Mouse (Mus musculus) lung, postnatal 0 days (tissue): ENCODE results near the gene Trappc3. TPM values are rescaled to one million over a fixed set of nuclear protein-coding genes. Genes with fewer than 3 reads are reported as not detected.
A peak's percentile ranks its signal among the peaks of the same experiment; 100 is the strongest.

Experiments used
- ATAC-seq: fragments of 200-750 bp; cut with Nextera tagmentation; 2 replicates; pipeline ENCODE4 v1.8.0; 2017; ENCODE audit warnings: moderate library complexity
- DNase-seq: peaks from one replicate; pipeline ENCODE4 v3.0.0-alpha.2; 2016; ENCODE audit warnings: low spot score
- H3K27ac ChIP-seq: fragments of 300-500 bp; sonication (generic); 2 replicates; pipeline ENCODE4 v1.5.1; 2014; ENCODE audit warnings: antibody characterized with exemption, mild to moderate bottlenecking, low read length, mixed read lengths
- H3K27me3 ChIP-seq: fragments of 300-500 bp; sonication (generic); replicated peaks from 2 replicates; pipeline ENCODE4 v1.6.1; 2014; ENCODE audit warnings: low read length, mixed read lengths; ENCODE audit not compliant: insufficient read depth
- H3K36me3 ChIP-seq: fragments of 300-500 bp; sonication (generic); 2 replicates; pipeline ENCODE4 v1.6.1; 2014; ENCODE audit warnings: low read length, mixed read lengths; ENCODE audit not compliant: insufficient read depth
- H3K4me1 ChIP-seq: fragments of 300-500 bp; sonication (generic); 2 replicates; pipeline ENCODE4 v1.6.1; 2014; ENCODE audit warnings: antibody characterized with exemption, low read depth, low read length, mixed read lengths; ENCODE audit not compliant: insufficient read depth
- H3K4me2 ChIP-seq: fragments of 300-500 bp; sonication (generic); replicated peaks from 2 replicates; pipeline ENCODE4 v1.6.1; 2014; ENCODE audit warnings: low read depth, mild to moderate bottlenecking, low read length, moderate library complexity, mixed read lengths
- H3K4me3 ChIP-seq: fragments of 300-500 bp; sonication (generic); 2 replicates; pipeline ENCODE4 v1.5.1; 2014; ENCODE audit warnings: low read depth, low read length
- H3K9ac ChIP-seq: fragments of 300-500 bp; sonication (generic); replicated peaks from 2 replicates; pipeline ENCODE4 v1.6.1; 2014; ENCODE audit warnings: low read depth, mild to moderate bottlenecking
- H3K9me3 ChIP-seq: fragments of 300-500 bp; sonication (generic); 2 replicates; pipeline ENCODE4 v1.6.1; 2016; ENCODE audit warnings: low read length, mixed read lengths
- CTCF ChIP-seq: IDR thresholded peaks from 2 replicates; pipeline ENCODE4 v1.5.1; 2016; ENCODE audit warnings: antibody characterized with exemption, mild to moderate bottlenecking
- EP300 ChIP-seq: IDR thresholded peaks from 2 replicates; pipeline ENCODE4 v1.6.1; 2016; ENCODE audit warnings: antibody characterized with exemption, mild to moderate bottlenecking, control low read depth
- WGBS: fragments of 180-500 bp; shearing (Covaris S2); extraction: QIAGEN DNeasy Blood & Tissue Kit; methylation state at CpG from one replicate; pipeline ENCODE4 v1.1.7; 2014; 5-methylcytosine and 5-hydroxymethylcytosine counted together
- polyA plus RNA-seq: library from polyadenylated mRNA; unstranded; fragments of >200 nt; fragmentation: Nextera tagmentation; extraction: Ambion mirVana; gene quantifications from 2 replicates; pipeline ENCODE4 v1.2.1, GENCODE M21; 2015

Gene Trappc3
- polyA plus RNA-seq, 1 experiment from 2014 or later, result 97.9 TPM

GRCm38 (mm10) chr4:126227077-126227761, 34.9 kb upstream of the Trappc3 start:
- ATAC-seq (peak; percentile 91), DNase-seq (peak; percentile 92)
- no peaks in the 10 kb centered on the region for H3K27me3 ChIP-seq
- no peaks in the 10 kb centered on the region for H3K9me3 ChIP-seq
- peak overlapping the region; percentile 24 for H3K4me3 ChIP-seq
- WGBS, result 4% methylated on average over 18 of the region's 18 CpGs
- H3K36me3 ChIP-seq, result peaks cover 6% of the 10 kb centered on the region; the same call in 1 of the 2 replicates
- H3K4me1 ChIP-seq, result 0 out of 2 replicates have a peak, but pooled peaks cover 3% of the 10 kb centered on the region
- peak overlapping the region; percentile 19; the same call in 1 of the 2 replicates for H3K9ac ChIP-seq
- TF ChIP-seq CTCF (peak; percentile 96), EP300 (peak; percentile 57)
- peak overlapping the region; percentile 75; the same call in 1 of the 2 replicates for H3K27ac ChIP-seq
- H3K4me2 ChIP-seq, result peak overlapping the region; percentile 60

- TF ChIP-seq EP300, result no peak
- TF ChIP-seq CTCF, result no peak
These were observed 34.0 kb upstream of the Trappc3 start for GRCm38 (mm10) chr4:126228144-126228543.

GRCm38 (mm10) chr4:126229900-126230299, 32.2 kb upstream of the Trappc3 start:
- H3K36me3 ChIP-seq, result peaks cover 31% of the 10 kb centered on the region

More at GRCm38 (mm10) chr4:126228144-126228543, 34.0 kb upstream of the Trappc3 start:
- ATAC-seq, result no peak
- DNase-seq, result peak; percentile 21
- Histone ChIP-seq H3K9me3 (no peaks in the 10 kb centered on the region), H3K27ac (0 out of 2 replicates have a peak overlapping the region, but pooled peaks have one; percentile 3), H3K9ac (no peak overlapping the region), H3K36me3 (peaks cover 14% of the 10 kb centered on the region), H3K4me1 (0 out of 2 replicates have a peak, but pooled peaks cover 3% of the 10 kb centered on the region), H3K4me3 (no peak overlapping the region), H3K4me2 (no peak overlapping the region), H3K27me3 (no peaks in the 10 kb centered on the region)
- WGBS, result 25% methylated on average over 5 of the region's 5 CpGs

GRCm38 (mm10) chr4:126233676-126234308, 28.3 kb upstream of the Trappc3 start:
- 92% methylated on average over 29 of the region's 29 CpGs for WGBS
- Histone ChIP-seq H3K9ac (no peak overlapping the region), H3K27me3 (no peaks in the 10 kb centered on the region), H3K9me3 (no peaks in the 10 kb centered on the region), H3K4me1 (no peaks in the 10 kb centered on the region), H3K4me2 (no peak overlapping the region), H3K36me3 (peaks cover 57% of the 10 kb centered on the region), H3K27ac (no peak overlapping the region), H3K4me3 (no peak overlapping the region)
- TF ChIP-seq CTCF (no peak), EP300 (no peak)
- DNase-seq (no peak), ATAC-seq (no peak)

More at GRCm38 (mm10) chr4:126229900-126230299, 32.2 kb upstream of the Trappc3 start:
- no peaks in the 10 kb centered on the region for H3K9me3 ChIP-seq
- 59% methylated on average over 7 of the region's 7 CpGs for WGBS
- ATAC-seq, result no peak
- no peak for TF ChIP-seq CTCF
- H3K27ac ChIP-seq, result no peak overlapping the region
- H3K4me3 ChIP-seq, result no peak overlapping the region
- no peak overlapping the region for H3K4me2 ChIP-seq
- no peak for DNase-seq
- no peak overlapping the region for H3K9ac ChIP-seq
- H3K4me1 ChIP-seq, result 0 out of 2 replicates have a peak, but pooled peaks cover 3% of the 10 kb centered on the region
- H3K27me3 ChIP-seq, result no peaks in the 10 kb centered on the region

GRCm38 (mm10) chr4:126234496-126235175, 27.5 kb upstream of the Trappc3 start:
- H3K9ac ChIP-seq, result no peak overlapping the region
- H3K9me3 ChIP-seq, result no peaks in the 10 kb centered on the region
- H3K4me1 ChIP-seq, result no peaks in the 10 kb centered on the region
- no peaks in the 10 kb centered on the region for H3K27me3 ChIP-seq
- H3K27ac ChIP-seq, result no peak overlapping the region
- peaks cover 64% of the 10 kb centered on the region for H3K36me3 ChIP-seq
- TF ChIP-seq EP300 (peak; percentile 56), CTCF (no peak)
- DNase-seq (peak; percentile 41), ATAC-seq (peak; percentile 64)
- WGBS, result 65% methylated on average over 18 of the region's 18 CpGs
- no peak overlapping the region for H3K4me3 ChIP-seq
- no peak overlapping the region for H3K4me2 ChIP-seq

- Histone ChIP-seq H3K36me3 (peaks cover 70% of the 10 kb centered on the region), H3K27me3 (no peaks in the 10 kb centered on the region), H3K27ac (no peak overlapping the region), H3K4me3 (no peak overlapping the region), H3K4me1 (no peaks in the 10 kb centered on the region), H3K9me3 (no peaks in the 10 kb centered on the region), H3K4me2 (no peak overlapping the region), H3K9ac (no peak overlapping the region)
- ATAC-seq (no peak), DNase-seq (no peak)
- 76% methylated on average over 10 of the region's 10 CpGs for WGBS
- no peak for TF ChIP-seq EP300
- TF ChIP-seq CTCF, result no peak
These were observed 26.9 kb upstream of the Trappc3 start for GRCm38 (mm10) chr4:126235191-126235590.
